Mouse (Mus musculus) brain, embryonic 14.5 days (tissue): ENCODE data around the gene N4bp2. TPM values are rescaled to one million over a fixed set of nuclear protein-coding genes. Genes with fewer than 3 reads are reported as not detected.

Source experiments
- DNase-seq: peaks from one replicate; pipeline ENCODE4 v3.0.0-alpha.2; 2011; ENCODE audit warnings: low read depth
- CTCF ChIP-seq: fragments of 200-500 bp; IDR thresholded peaks from 2 replicates; pipeline ENCODE4 v1.5.1; 2012; ENCODE audit warnings: inconsistent platforms, mild to moderate bottlenecking, moderate library complexity, borderline replicate concordance; ENCODE audit not compliant: insufficient read depth, insufficient read length; ENCODE audit errors: extremely low read depth
- POLR2A ChIP-seq: fragments of 200-500 bp; IDR thresholded peaks from 2 replicates; pipeline ENCODE4 v1.6.1; 2012; ENCODE audit warnings: mild to moderate bottlenecking, inconsistent platforms, borderline replicate concordance; ENCODE audit not compliant: poor library complexity, insufficient read depth, insufficient read length, severe bottlenecking; ENCODE audit errors: extremely low read depth
- polyA plus RNA-seq: library from polyadenylated mRNA; depleted of rRNA; stranded (reverse); fragments of >200 nt; gene quantifications from 2 replicates; pipeline ENCODE4 v1.2.3, GENCODE M21; 2012

The N4bp2 gene
- polyA plus RNA-seq, 1 experiment = 31.4 TPM

GRCm38 (mm10) chr5:65860281-65861000 is 97.1 kb downstream of the N4bp2 start:
- no peak for TF ChIP-seq POLR2A
- TF ChIP-seq CTCF = no peak
- DNase-seq = no peak

GRCm38 (mm10) chr5:65861154-65861944 is 98.0 kb downstream of the N4bp2 start, which contains the start of gene Rhoh:
Gene Rhoh, plus strand, starts transcription at chr5:65861213.
- no peak for TF ChIP-seq POLR2A
- no peak for TF ChIP-seq CTCF

GRCm38 (mm10) chr5:65862217-65862927 is 99.1 kb downstream of the N4bp2 start:
- no peak for DNase-seq
- TF ChIP-seq CTCF (no peak), POLR2A (no peak)

More at GRCm38 (mm10) chr5:65861154-65861944, 98.0 kb downstream of the N4bp2 start, which contains the start of gene Rhoh:
- no peak for DNase-seq

GRCm38 (mm10) chr5:65863349-65863749 is 100.0 kb downstream of the N4bp2 start:
- no peak for DNase-seq
- TF ChIP-seq POLR2A (no peak), CTCF (no peak)

GRCm38 (mm10) chr5:65864486-65864885 is 101.2 kb downstream of the N4bp2 start:
- DNase-seq = no peak
- no peak for TF ChIP-seq POLR2A
- no peak for TF ChIP-seq CTCF

- TF ChIP-seq POLR2A (no peak), CTCF (no peak)
- DNase-seq = no peak
These were observed 101.6 kb downstream of the N4bp2 start for GRCm38 (mm10) chr5:65864946-65865345.

GRCm38 (mm10) chr5:65866591-65866990 is 103.3 kb downstream of the N4bp2 start:
- TF ChIP-seq CTCF (no peak), POLR2A (no peak)
- no peak for DNase-seq

- no peak for DNase-seq
- TF ChIP-seq POLR2A (no peak), CTCF (no peak)
These were observed 104.2 kb downstream of the N4bp2 start for GRCm38 (mm10) chr5:65867380-65868116.

GRCm38 (mm10) chr5:65868419-65868818 is 105.1 kb downstream of the N4bp2 start:
- no peak for DNase-seq
- TF ChIP-seq POLR2A (no peak), CTCF (no peak)

GRCm38 (mm10) chr5:65869660-65870059 is 106.3 kb downstream of the N4bp2 start:
- TF ChIP-seq CTCF (no peak), POLR2A (no peak)
- no peak for DNase-seq

GRCm38 (mm10) chr5:65871276-65871875 is 108.1 kb downstream of the N4bp2 start:
- TF ChIP-seq POLR2A (no peak), CTCF (no peak)
- DNase-seq = no peak

GRCm38 (mm10) chr5:65873212-65873611 is 109.9 kb downstream of the N4bp2 start:
- DNase-seq = no peak
- TF ChIP-seq CTCF (no peak), POLR2A (no peak)
